Mouse (Mus musculus): ENCODE measurements around the gene Spred3. TPM values are rescaled to one million over a fixed set of nuclear protein-coding genes. Genes with fewer than 3 reads are reported as not detected.
"Not testable (repeated sequence)": the region's sequence is repeated elsewhere in the genome, so short reads cannot be mapped to it uniquely, and the experiment has no call there.

The Spred3 gene
- polyA plus RNA-seq (2015; fragmentation: Nextera tagmentation; extraction: Ambion mirVana) = 4.5 and 4.9 TPM in 2 replicates

DNA sequence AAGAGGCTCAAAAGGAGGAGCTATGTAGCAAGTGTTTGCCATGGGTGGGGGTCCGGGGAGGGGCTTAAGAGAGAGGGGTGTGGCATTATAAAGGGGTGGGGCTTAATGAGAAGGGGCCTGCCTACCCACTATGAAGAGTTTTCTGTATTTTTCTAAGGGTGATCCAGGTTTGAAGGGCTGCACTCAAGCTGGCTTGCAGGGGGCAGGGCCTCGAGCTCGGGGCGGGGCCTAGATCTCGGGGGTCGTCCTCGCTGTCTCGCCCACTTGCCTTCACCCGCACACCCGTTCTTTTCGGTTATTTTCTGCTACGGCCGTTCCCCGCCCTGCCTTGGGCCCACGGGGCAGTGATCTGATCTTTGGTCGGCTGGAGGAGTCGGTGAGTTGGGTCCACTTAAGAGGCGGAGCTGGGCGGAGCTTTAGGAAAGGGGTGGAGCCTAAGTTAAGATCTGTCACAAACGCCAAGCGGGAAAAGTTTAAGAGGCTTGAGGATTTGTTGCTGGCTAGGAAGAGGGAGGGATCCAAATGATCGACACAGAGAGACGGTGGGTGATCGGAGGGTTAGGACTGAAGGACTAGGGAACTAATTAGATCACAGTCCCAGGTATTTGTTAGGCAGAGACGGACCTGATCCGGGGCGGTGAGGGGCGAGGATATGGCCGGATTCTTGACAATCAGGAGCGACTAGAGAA is at the start of gene Spred3, which contains the start of gene Ggn:
Gene Spred3, minus strand, starts transcription at position 346 of the 689 bp plus-strand sequence.
Gene Ggn, plus strand, starts transcription at position 145 of the 689 bp plus-strand sequence.
- peaks cover 41% of the 10 kb centered on the region for H3K4me1 ChIP-seq
- peak within 1 kb of the TSS; percentile 69 for H3K27ac ChIP-seq
- under 1% methylated on average over 30 of the region's 30 CpGs for WGBS
- peak within 1 kb of the TSS; percentile 68 for H3K4me3 ChIP-seq
- peak within 1 kb of the TSS; percentile 76 for H3K9ac ChIP-seq
- H3K9me3 ChIP-seq = no peaks in the 10 kb centered on the region
- H3K27me3 ChIP-seq = peaks cover 53% of the 10 kb centered on the region
- H3K36me3 ChIP-seq = peaks cover 27% of the 10 kb centered on the region
- H3K4me2 ChIP-seq = peak within 1 kb of the TSS; percentile 88
- ATAC-seq (ENCODE audit: insufficient number of reproducible peaks, insufficient read depth, low FRiP score, low TSS enrichment, low read depth) = peak; percentile 39

DNA sequence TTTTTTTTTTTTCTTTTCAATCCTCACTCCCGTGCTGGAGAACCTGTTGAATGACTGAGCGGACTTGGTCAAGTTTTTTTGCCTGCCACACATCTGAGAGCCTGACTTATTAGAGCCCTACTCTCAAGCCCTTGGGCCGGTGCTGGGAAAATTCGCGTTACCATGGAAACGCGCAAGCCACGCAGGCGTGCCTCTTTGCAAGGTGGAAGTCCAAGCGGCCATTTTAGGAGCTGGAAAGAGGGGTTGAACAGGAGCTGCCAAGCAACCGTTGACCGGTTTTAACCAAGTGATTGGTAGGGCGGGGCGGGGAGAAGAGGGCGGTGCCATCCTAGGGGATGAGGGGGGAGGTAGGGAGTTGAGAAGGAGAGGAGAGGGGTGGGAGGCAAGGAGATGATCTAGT is 44.6 kb upstream of the Spred3 start:
- no peaks in the 10 kb centered on the region; the same call in 1 of the 2 replicates for H3K36me3 ChIP-seq
- H3K4me3 ChIP-seq = no peak overlapping the region
- H3K9ac ChIP-seq = no peak overlapping the region
- no peak overlapping the region for H3K27ac ChIP-seq
- ATAC-seq (ENCODE audit: insufficient number of reproducible peaks, insufficient read depth, low FRiP score, low TSS enrichment, low read depth) = no peak
- 44% methylated on average over 15 of the region's 15 CpGs for WGBS
- H3K4me2 ChIP-seq = no peak overlapping the region
- H3K9me3 ChIP-seq = peaks cover 8% of the 10 kb centered on the region
- peaks cover 16% of the 10 kb centered on the region; the same call in 1 of the 2 replicates for H3K4me1 ChIP-seq
- peaks cover 11% of the 10 kb centered on the region for H3K27me3 ChIP-seq

DNA sequence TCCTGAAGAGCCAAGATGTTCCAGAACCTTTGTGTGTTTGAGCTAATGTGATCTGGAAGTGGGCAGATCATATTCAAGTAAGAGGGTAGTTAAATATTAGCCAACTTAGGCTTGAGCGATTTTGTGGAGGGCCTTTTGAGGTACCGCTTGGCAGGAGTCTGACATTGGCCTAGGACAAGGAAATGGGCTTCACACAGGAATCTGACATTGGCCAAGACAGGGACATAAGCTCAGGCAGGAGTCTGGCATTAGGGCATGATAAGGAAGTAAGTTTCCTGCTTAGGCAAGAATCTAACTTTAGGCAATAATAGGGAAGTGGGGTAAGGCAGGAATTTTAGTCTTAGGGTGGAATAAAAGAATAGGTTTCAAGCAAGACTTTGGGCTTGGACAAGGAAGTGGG is 44.0 kb upstream of the Spred3 start:
- Histone ChIP-seq H3K36me3 (no peaks in the 10 kb centered on the region; the same call in 1 of the 2 replicates), H3K27me3 (peaks cover 11% of the 10 kb centered on the region), H3K9me3 (peaks cover 2% of the 10 kb centered on the region; the same call in 1 of the 2 replicates), H3K4me2 (peak overlapping the region; percentile 54; the same call in 1 of the 2 replicates), H3K4me3 (peak overlapping the region; percentile 28; the same call in 1 of the 2 replicates), H3K4me1 (peaks cover 16% of the 10 kb centered on the region; the same call in 1 of the 2 replicates), H3K9ac (no peak overlapping the region), H3K27ac (no peak overlapping the region)
- WGBS = 75% methylated on average over 2 of the region's 2 CpGs
- no peak for ATAC-seq (ENCODE audit: insufficient number of reproducible peaks, insufficient read depth, low FRiP score, low TSS enrichment, low read depth)

DNA sequence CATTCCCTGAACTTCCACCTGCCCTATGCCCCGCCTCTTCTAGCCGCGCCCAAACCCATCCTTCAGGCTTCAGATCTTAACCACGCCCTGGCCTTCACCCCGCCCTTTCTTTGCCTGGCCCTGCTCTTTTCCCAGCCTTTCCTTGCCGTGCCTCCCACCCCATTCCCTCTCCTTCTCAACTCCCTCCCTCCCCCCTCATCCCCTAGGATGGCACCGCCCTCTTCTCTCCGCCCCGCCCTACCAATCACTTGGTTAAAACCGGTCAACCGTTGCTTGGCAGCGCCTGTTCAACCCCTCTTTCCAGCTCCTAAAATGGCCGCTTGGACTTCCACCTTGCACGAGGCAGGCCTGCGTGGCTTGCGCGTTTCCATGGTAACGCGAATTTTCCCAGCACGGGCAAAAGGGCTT is 43.5 kb upstream of the Spred3 start, which contains the start of gene Catsperg1:
Gene Catsperg1, minus strand, starts transcription at position 361 of the 408 bp plus-strand sequence.
- ATAC-seq (ENCODE audit: insufficient number of reproducible peaks, insufficient read depth, low FRiP score, low TSS enrichment, low read depth) = peak; percentile 60; the same call in 1 of the 2 replicates
- Histone ChIP-seq H3K4me2 (peak within 1 kb of the TSS; percentile 54), H3K27ac (no peak within 1 kb of the TSS), H3K4me1 (peaks cover 16% of the 10 kb centered on the region; the same call in 1 of the 2 replicates), H3K27me3 (peaks cover 11% of the 10 kb centered on the region), H3K36me3 (no peaks in the 10 kb centered on the region; the same call in 1 of the 2 replicates), H3K4me3 (peak within 1 kb of the TSS; percentile 45), H3K9ac (no peak within 1 kb of the TSS), H3K9me3 (no peaks in the 10 kb centered on the region)
- WGBS = 3% methylated on average over 20 of the region's 20 CpGs

DNA sequence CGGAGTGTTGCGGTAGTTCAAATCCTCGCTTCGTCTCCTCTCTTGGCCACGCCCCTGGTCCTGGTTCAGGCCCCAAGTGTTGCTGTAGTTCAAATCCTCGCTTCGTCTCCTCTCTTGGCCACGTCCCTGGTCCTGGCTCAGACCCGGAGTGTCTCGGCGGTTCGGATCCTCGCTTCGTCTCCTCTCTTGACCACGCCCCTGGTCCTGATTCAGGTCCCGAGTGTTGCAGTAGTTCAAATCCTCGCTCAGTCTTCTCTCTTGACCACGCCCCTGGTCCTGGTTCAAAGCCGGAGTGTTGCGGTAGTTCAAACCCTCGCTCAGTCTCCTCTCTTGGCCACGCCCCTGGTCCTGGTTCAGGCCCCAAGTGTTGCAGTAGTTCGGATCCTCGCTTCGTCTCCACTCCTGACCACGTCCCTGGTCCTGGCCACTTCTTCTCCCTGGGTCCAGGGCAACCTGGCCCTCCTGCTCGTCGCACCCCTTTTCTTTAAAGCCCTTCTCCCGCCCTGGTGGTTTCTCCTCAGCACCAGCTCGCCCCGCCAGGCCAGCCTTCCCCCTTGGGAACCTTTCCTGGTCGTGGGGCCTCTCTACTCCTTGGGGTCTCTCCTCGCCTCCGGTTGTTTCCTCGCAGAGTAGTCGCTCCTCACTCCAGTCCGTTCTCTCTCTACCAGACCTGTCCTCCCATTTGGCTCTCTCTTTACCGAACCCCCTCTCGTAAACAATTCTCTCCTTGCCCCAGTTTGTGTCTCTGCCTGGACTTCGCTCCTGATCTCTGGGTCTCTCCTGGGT is 42.8 kb upstream of the Spred3 start:
- 18% methylated on average over 40 of the region's 40 CpGs for WGBS
- Histone ChIP-seq H3K27me3 (peaks cover 11% of the 10 kb centered on the region), H3K4me1 (peaks cover 16% of the 10 kb centered on the region; the same call in 1 of the 2 replicates), H3K4me3 (peak overlapping the region; percentile 45), H3K4me2 (peak overlapping the region; percentile 54)
- H3K27ac ChIP-seq; ATAC-seq (ENCODE audit: insufficient number of reproducible peaks, insufficient read depth, low FRiP score, low TSS enrichment, low read depth); H3K36me3 ChIP-seq; H3K9ac ChIP-seq; H3K9me3 ChIP-seq: not testable (repeated sequence)

DNA sequence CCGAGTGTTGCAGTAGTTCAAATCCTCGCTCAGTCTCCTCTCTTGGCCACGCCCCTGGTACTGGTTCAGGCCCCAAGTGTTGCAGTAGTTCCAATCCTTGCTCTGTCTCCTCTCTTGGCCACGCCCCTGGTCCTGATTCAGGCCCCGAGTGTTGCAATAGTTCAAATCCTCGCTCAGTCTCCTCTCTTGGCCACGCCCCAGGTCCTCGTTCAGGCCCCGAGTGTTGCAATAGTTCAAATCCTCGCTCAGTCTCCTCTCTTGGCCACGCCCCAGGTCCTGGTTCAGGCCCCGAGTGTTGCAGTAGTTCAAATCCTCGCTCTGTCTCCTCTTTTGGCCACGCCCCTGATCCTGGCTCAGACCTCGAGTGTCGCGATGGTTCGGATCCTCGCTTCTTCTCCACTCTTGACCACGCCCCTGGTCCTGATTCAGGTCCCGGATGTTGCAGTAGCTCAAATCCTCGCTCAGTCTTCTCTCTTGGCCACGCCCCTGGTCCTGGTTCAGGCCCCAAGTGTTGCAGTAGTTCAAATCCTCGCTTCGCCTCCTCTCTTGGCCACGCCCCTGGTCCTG is 42.1 kb upstream of the Spred3 start:
- Histone ChIP-seq H3K27me3 (peaks cover 11% of the 10 kb centered on the region), H3K4me2 (peak overlapping the region; percentile 57), H3K9ac (no peak overlapping the region), H3K4me1 (peaks cover 16% of the 10 kb centered on the region; the same call in 1 of the 2 replicates), H3K27ac (0 out of 2 replicates have a peak overlapping the region, but pooled peaks have one; percentile 66), H3K36me3 (no peaks in the 10 kb centered on the region; the same call in 1 of the 2 replicates), H3K4me3 (peak overlapping the region; percentile 45), H3K9me3 (no peaks in the 10 kb centered on the region)
- ATAC-seq (ENCODE audit: insufficient number of reproducible peaks, insufficient read depth, low FRiP score, low TSS enrichment, low read depth) = no peak
- 14% methylated on average over 26 of the region's 26 CpGs for WGBS

DNA sequence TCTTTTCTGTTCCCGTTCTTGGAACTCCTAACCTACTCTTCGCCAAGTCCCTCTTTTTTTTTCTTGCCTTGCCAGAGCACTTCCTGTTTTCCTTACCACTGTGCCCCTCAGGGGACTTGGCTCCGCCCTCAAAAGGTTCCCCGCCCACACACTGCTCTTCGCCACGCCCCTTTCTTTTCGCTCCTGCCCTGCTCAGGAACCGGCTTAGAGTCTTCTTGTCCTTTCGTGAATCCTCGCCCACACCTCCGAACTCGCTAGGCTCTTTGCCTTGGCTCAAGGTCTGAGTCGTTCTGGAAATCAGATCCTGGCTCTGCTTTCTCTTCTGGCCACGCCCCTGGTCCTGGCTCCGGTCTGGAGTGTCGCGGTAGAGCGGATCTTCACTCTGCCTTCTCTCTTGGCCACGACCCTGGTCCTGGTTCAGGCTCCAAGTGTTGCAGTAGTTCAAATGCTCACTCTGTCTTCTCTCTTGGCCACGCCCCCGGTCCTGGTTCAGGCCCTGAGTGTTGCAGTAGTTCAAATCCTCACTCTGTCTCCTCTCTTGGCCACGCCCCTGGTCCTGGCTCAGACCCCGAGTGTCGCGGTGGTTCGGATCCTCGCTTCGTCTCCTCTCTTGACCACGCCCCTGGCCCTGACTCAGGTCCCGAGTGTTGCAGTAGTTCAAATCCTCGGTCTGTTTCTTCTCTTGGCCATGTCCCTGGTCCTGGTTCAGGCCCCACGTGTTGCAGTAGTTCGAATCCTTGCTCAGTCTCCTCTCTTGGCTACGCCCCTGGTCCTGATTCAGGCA is 41.4 kb upstream of the Spred3 start:
- Histone ChIP-seq H3K4me2 (peak overlapping the region; percentile 57), H3K27ac (peak overlapping the region; percentile 66), H3K9ac (peak overlapping the region; percentile 36; the same call in 1 of the 2 replicates), H3K36me3 (no peaks in the 10 kb centered on the region), H3K4me3 (peak overlapping the region; percentile 45), H3K4me1 (peaks cover 16% of the 10 kb centered on the region; the same call in 1 of the 2 replicates), H3K27me3 (peaks cover 11% of the 10 kb centered on the region), H3K9me3 (no peaks in the 10 kb centered on the region)
- peak; percentile 82 for ATAC-seq (ENCODE audit: insufficient number of reproducible peaks, insufficient read depth, low FRiP score, low TSS enrichment, low read depth)
- 5% methylated on average over 34 of the region's 34 CpGs for WGBS

DNA sequence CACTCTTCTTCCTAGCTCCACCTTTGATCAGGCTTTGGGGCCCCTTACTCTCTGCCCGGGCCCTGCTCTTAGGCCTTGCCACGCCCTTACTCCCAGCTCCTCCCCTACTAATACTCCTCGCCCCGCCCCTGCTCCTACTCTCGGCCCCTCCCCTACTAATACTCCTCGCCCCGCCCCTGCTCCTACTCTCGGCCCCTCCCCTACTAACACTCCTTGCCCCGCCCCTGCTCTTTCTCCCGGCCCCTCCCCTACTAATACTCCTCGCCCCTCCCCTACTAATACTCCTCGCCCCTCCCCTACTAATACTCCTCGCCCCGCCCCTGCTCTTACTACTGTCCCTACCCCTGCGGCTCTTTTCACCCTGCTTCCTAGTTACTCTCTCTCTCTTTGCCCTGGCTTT is 40.8 kb upstream of the Spred3 start:
- 16% methylated on average over 15 of the region's 15 CpGs for WGBS
- peaks cover 16% of the 10 kb centered on the region; the same call in 1 of the 2 replicates for H3K4me1 ChIP-seq
- peak overlapping the region; percentile 66 for H3K27ac ChIP-seq
- not testable (repeated sequence) for H3K9me3 ChIP-seq; H3K36me3 ChIP-seq; ATAC-seq (ENCODE audit: insufficient number of reproducible peaks, insufficient read depth, low FRiP score, low TSS enrichment, low read depth)
- H3K9ac ChIP-seq = 0 out of 2 replicates have a peak overlapping the region, but pooled peaks have one; percentile 36
- H3K4me3 ChIP-seq = peak overlapping the region; percentile 45
- H3K27me3 ChIP-seq = peaks cover 11% of the 10 kb centered on the region
- H3K4me2 ChIP-seq = peak overlapping the region; percentile 57

DNA sequence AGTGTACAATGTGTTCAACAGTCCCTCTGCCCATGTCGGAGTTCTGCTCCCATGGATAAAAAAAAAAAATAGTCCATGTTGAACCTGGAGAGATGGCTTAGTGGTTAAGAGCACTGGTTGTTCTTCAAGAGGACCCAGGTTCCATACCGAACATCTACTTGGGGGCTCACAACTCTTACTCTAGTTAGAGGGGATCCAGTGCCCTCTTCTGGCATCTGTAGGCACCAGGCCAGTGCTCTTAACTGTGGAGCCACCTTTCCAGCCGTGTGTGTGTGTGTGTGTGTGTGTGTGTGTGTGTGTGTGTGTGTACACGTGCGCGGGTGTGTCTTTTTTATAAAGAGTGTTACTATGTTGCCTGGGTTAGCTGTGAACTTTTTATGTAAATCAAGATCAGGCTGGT is 32.4 kb upstream of the Spred3 start:
- Histone ChIP-seq H3K9me3 (no peaks in the 10 kb centered on the region), H3K4me3 (no peak overlapping the region), H3K27me3 (no peaks in the 10 kb centered on the region), H3K27ac (no peak overlapping the region), H3K4me1 (no peaks in the 10 kb centered on the region), H3K4me2 (no peak overlapping the region), H3K9ac (no peak overlapping the region), H3K36me3 (no peaks in the 10 kb centered on the region)
- 91% methylated on average over 6 of the region's 6 CpGs for WGBS
- ATAC-seq (ENCODE audit: insufficient number of reproducible peaks, insufficient read depth, low FRiP score, low TSS enrichment, low read depth) = no peak

DNA sequence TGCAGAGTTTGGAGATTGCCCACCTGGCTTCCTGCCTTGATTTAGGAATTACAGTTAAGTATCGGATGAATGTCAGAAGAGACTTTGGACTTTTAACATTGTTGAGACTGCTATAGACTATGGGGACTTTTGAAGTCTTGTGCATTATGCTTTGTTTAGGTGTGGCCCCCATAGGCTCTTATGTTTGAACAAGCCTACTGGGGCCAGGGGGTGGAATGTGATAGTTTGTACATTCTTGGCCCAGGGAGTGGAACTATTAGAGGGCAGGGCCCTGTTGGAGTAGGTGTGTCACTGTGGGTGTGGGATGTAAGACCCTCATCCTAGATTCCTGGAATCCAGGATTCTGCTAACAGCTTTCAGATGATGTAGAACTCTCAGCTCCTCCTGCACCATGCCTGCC is 24.0 kb upstream of the Spred3 start:
- H3K9me3 ChIP-seq; H3K4me1 ChIP-seq; H3K27me3 ChIP-seq; H3K9ac ChIP-seq; H3K27ac ChIP-seq; H3K4me2 ChIP-seq; ATAC-seq (ENCODE audit: insufficient number of reproducible peaks, insufficient read depth, low FRiP score, low TSS enrichment, low read depth); H3K36me3 ChIP-seq; H3K4me3 ChIP-seq: not testable (repeated sequence)
- WGBS = 95% methylated on average over 1 of the region's 1 CpGs

All from embryonic facial prominence, embryonic 13.5 days (tissue).